Mouse (Mus musculus) heart, embryonic 13.5 days (tissue): ENCODE measurements around the gene Mapk9. TPM values are rescaled to one million over a fixed set of nuclear protein-coding genes. Genes with fewer than 3 reads are reported as not detected.

Source experiments
- ATAC-seq: fragments of 200-750 bp; cut with Nextera tagmentation; 2 replicates; pipeline ENCODE4 v1.8.0; 2017; ENCODE audit warnings: moderate TSS enrichment; ENCODE audit not compliant: insufficient number of reproducible peaks, low FRiP score, low TSS enrichment; ENCODE audit errors: extremely low read depth
- H3K27ac ChIP-seq: fragments of 300-500 bp; sonication (generic); replicated peaks from 2 replicates; pipeline ENCODE4 v1.5.1; 2015; ENCODE audit warnings: moderate library complexity, mild to moderate bottlenecking, inconsistent platforms
- H3K27me3 ChIP-seq: fragments of 300-500 bp; sonication (generic); replicated peaks from 2 replicates; pipeline ENCODE4 v1.6.1; 2015; ENCODE audit warnings: mild to moderate bottlenecking, inconsistent platforms
- H3K36me3 ChIP-seq: fragments of 300-500 bp; sonication (generic); 2 replicates; pipeline ENCODE4 v1.6.1; 2015; ENCODE audit warnings: mild to moderate bottlenecking, inconsistent platforms
- H3K4me1 ChIP-seq: fragments of 300-500 bp; sonication (generic); 2 replicates; pipeline ENCODE4 v1.6.1; 2015; ENCODE audit warnings: inconsistent platforms
- H3K4me2 ChIP-seq: fragments of 300-500 bp; sonication (generic); 2 replicates; pipeline ENCODE4 v1.6.1; 2015; ENCODE audit warnings: inconsistent platforms, mild to moderate bottlenecking, moderate library complexity
- H3K4me3 ChIP-seq: fragments of 300-500 bp; sonication (generic); 2 replicates; pipeline ENCODE4 v1.5.1; 2015; ENCODE audit warnings: moderate library complexity, mild to moderate bottlenecking, inconsistent platforms
- H3K9ac ChIP-seq: fragments of 300-500 bp; sonication (generic); 2 replicates; pipeline ENCODE4 v1.6.1; 2015; ENCODE audit warnings: inconsistent platforms, mild to moderate bottlenecking, moderate library complexity
- H3K9me3 ChIP-seq: fragments of 300-500 bp; sonication (generic); 2 replicates; pipeline ENCODE4 v1.6.1; 2016; ENCODE audit warnings: inconsistent platforms
- WGBS: fragments of 180-500 bp; shearing (Covaris S2); methylation state at CpG from one replicate; pipeline ENCODE4 v1.1.7; 2015; ENCODE audit warnings: mixed read lengths; 5-methylcytosine and 5-hydroxymethylcytosine counted together
- polyA plus RNA-seq: library from polyadenylated mRNA; unstranded; fragments of >200 nt; fragmentation: Nextera tagmentation; extraction: Ambion mirVana; gene quantifications from 2 replicates; pipeline ENCODE4 v1.2.1, GENCODE M21; 2015

Gene Mapk9
- polyA plus RNA-seq, 1 experiment from 2014 or later = 23.7 TPM

DNA sequence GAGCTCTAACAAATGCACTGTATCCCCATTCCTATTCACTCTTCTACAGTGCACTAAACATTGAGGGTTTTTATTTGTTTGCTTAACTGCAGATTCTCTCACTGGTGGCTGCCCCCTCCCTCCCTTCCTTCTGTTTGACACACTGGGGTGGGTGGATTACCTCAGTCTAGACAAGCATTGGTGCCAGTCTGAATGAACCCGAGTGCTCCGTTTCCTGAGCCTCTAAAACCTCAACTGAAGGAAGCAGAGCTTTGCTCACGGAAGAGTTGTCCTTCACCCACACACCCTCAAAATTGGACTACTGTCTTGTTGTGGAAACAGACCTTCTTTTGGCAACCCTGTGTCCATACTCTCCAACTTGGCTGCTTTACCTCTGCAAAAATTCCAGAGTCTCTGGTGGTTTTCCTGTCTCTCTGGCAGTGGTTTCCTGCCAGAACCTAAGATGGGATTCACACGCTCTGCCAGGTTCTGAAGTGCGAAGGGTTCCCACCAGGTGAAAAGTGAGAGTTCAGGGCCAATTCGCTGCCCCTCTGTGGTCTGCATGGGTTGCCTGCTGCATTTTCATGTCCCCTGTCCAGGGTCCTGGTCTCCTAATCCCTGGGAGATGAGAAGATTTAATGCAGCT lies 49.5 kb downstream of the Mapk9 start:
- Histone ChIP-seq H3K4me2 (no peak overlapping the region), H3K4me1 (peaks cover 9% of the 10 kb centered on the region), H3K27me3 (peaks cover 32% of the 10 kb centered on the region), H3K9ac (no peak overlapping the region), H3K4me3 (no peak overlapping the region), H3K36me3 (no peaks in the 10 kb centered on the region), H3K27ac (no peak overlapping the region), H3K9me3 (peaks cover 5% of the 10 kb centered on the region; the same call in 1 of the 2 replicates)
- WGBS = 33% methylated on average over 6 of the region's 6 CpGs
- no peak for ATAC-seq

DNA sequence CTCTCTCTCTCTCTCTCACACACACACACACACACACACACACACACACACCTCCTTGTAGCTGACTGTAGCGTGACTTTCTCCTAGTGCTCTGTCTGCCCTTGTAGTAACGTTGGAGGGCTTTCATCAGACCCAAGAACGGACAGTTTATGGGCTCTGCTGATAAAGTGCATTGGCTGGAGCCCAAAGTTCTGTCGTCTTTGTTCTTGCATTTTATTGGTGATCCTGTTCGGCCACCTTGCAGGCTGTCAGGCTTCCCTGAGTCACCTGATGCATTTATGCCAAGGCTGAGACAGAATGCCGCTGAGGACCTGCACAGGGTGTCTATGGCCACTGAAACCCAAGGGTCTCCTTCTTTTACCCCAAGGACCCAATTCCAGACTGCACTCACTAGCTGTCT lies 53.5 kb downstream of the Mapk9 start:
- 34% methylated on average over 6 of the region's 6 CpGs for WGBS
- Histone ChIP-seq H3K4me3 (no peak overlapping the region), H3K27me3 (peaks cover 55% of the 10 kb centered on the region), H3K9me3 (peaks cover 5% of the 10 kb centered on the region; the same call in 1 of the 2 replicates), H3K4me2 (no peak overlapping the region), H3K4me1 (peaks cover 9% of the 10 kb centered on the region), H3K9ac (no peak overlapping the region), H3K36me3 (no peaks in the 10 kb centered on the region), H3K27ac (no peak overlapping the region)
- ATAC-seq = no peak

DNA sequence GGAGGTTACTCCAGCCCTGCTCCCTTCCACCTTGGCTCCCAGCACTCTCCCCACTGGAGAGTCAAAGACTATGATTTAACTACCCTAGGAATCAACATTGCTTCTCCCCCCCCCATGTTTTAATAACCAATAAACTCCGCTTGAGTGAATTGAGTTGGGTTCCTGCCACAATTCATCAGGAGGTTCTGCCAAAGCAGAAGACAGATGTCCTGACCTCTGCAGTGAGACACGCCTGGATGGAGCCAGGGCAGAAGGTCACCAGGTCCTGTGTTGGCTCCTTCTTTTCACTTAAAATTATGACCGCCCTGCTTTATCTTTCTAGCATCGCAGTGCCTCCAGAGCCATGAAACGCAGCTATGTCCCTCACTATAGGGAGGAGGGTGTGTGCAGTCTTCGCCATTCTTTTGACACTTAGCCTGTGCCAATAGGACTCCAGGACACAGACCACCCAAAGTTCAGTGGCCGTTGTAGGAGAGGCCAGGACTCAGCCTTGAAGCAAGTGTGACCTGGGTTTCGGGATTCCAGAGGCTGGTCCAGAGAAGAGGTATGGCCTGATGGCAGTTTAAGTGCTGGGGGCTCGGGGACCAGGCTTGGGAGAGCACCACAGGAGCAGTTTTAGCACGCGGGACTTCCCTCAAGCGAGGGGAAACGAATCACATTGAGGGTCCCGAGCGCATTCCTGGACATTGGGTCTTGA lies 54.6 kb downstream of the Mapk9 start:
- H3K4me3 ChIP-seq = peak overlapping the region; percentile 70
- ATAC-seq = no peak
- H3K36me3 ChIP-seq = no peaks in the 10 kb centered on the region
- H3K27me3 ChIP-seq = peaks cover 55% of the 10 kb centered on the region
- peaks cover 5% of the 10 kb centered on the region; the same call in 1 of the 2 replicates for H3K9me3 ChIP-seq
- no peak overlapping the region for H3K27ac ChIP-seq
- 29% methylated on average over 15 of the region's 15 CpGs for WGBS
- H3K4me2 ChIP-seq = peak overlapping the region; percentile 100
- H3K4me1 ChIP-seq = peaks cover 7% of the 10 kb centered on the region
- peak overlapping the region; percentile 84 for H3K9ac ChIP-seq

DNA sequence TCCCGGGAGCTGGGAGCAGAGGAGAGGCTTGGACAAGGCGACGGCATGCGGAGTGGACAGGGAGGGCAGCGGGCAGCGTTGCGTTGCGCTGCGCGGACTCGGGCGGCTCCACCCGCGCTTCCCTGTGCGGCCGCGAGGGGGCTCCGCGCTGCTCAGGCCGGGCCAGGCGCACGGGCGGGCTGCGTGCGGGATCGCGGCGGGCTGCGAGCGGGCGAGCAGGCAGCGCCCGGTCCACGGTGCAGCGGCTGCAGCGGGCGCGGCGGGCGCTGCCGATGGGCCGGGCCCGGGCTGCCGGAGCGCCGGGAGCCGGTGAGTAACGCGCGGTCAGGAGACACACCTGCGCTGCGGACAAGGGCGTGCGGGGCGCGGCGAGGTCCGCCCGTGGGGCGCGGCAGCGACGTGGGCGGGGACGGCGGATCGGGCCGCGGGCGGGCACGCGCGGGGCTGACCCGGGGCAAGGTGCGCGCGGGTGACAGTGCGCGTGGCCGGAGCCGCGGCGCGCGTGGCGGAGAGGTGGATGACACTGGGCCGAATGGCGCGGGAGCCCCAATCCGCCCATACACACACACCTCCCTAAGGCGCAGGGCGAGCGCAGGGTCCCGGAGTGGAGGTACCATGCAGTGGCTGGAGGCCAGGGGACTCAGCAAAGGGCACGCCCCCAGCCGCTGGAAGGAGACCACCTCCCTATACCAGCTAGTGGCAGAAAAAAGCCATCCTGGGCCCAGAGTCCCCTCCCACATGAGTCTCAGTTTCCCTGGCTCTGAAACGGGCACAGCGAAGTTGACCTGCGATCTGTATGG lies 55.3 kb downstream of the Mapk9 start, which contains the start of gene Rasgef1c:
Gene Rasgef1c, plus strand, starts transcription at position 177 of the 800 bp plus-strand sequence.
- Histone ChIP-seq H3K36me3 (no peaks in the 10 kb centered on the region), H3K4me2 (peak within 1 kb of the TSS; percentile 100)
- WGBS = 3% methylated on average over 91 of the region's 99 CpGs

DNA sequence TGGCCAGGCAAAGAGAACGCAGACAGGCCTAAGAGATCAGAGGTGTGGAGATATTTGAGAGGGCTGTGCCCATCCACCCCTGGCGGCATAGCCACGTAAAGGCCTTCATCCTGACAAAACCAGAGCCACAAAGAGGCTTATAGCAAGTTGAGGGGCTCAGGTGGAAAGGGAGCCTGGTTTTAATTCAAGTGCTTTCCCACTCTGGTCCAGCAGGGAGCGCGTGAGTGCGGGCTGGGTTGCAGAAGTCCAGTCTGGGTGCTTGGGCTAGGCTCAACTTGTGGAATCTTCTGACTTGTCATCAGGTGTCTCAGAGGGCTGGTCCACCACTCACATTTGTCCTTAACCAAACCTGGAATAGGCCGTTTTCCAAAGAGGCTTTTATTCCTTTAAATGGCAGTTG lies 56.8 kb downstream of the Mapk9 start:
- no peak for ATAC-seq
- H3K36me3 ChIP-seq = no peaks in the 10 kb centered on the region
- no peaks in the 10 kb centered on the region for H3K9me3 ChIP-seq
- no peak overlapping the region for H3K4me3 ChIP-seq
- peaks cover 55% of the 10 kb centered on the region for H3K27me3 ChIP-seq
- peaks cover 5% of the 10 kb centered on the region for H3K4me1 ChIP-seq
- 13% methylated on average over 7 of the region's 7 CpGs for WGBS
- H3K27ac ChIP-seq = no peak overlapping the region
- no peak overlapping the region for H3K4me2 ChIP-seq
- no peak overlapping the region for H3K9ac ChIP-seq

More for the DNA sequence above, 55.3 kb downstream of the Mapk9 start, which contains the start of gene Rasgef1c:
- peaks cover 55% of the 10 kb centered on the region for H3K27me3 ChIP-seq
- H3K9ac ChIP-seq = peak within 1 kb of the TSS; percentile 84
- peak within 1 kb of the TSS; percentile 70 for H3K4me3 ChIP-seq
- H3K9me3 ChIP-seq = peaks cover 5% of the 10 kb centered on the region; the same call in 1 of the 2 replicates
- ATAC-seq = no peak
- peaks cover 5% of the 10 kb centered on the region for H3K4me1 ChIP-seq
- no peak within 1 kb of the TSS for H3K27ac ChIP-seq

DNA sequence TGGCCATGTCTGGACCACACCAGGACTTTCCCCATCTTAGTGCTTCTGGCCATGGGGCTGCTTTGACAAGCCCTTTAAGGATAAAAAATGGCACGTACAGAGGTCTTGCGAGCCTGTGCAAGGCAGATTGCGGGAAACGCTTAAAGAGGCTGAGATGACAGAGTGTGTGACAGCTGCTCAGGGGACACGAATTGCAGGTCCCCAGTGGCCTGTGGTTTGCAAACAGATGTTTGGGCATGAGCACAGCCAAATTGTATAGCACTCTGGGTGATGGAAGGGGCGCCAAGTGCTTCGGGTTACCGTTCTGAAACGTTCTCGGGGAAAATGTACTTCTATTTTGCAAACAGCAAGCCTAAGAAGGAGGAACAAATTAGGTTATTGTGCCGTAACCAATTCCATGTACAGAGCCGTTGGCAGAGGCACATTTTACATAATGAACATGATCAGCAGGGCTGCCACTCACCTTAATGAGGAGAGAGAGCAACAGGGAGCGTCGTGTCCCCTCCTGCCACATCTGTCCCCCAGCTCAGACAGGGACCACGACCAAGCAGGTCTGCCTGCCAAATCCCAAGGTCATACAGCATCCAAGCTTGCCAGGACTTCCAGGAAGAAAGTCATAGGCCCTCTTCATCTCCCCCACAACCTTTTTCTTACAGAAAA lies 72.1 kb downstream of the Mapk9 start:
- no peak overlapping the region for H3K4me2 ChIP-seq
- ATAC-seq = no peak
- WGBS = 65% methylated on average over 15 of the region's 15 CpGs
- peaks cover 4% of the 10 kb centered on the region for H3K4me1 ChIP-seq
- H3K9me3 ChIP-seq = no peaks in the 10 kb centered on the region
- peaks cover 70% of the 10 kb centered on the region for H3K27me3 ChIP-seq
- H3K36me3 ChIP-seq = no peaks in the 10 kb centered on the region
- H3K4me3 ChIP-seq = no peak overlapping the region
- no peak overlapping the region for H3K27ac ChIP-seq
- no peak overlapping the region for H3K9ac ChIP-seq

DNA sequence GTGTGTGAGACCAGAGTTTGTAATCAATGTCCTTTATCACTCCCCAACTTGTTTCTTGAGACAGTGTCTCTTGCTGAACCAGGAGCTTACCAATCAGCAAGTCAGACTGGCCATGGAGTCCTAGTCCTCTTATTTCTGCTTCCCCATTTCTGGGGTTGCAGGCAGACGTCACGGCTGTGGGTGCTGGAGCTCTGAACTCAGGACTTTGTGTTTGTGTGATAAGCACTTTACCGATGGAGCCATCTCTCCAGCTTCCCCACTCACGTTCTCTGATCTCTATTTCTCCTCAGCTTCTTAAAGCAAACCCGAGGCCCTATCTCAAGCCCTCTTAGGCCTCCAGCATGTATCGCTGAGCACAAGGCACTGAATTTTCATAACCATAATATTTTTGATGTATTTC lies 72.8 kb downstream of the Mapk9 start:
- H3K4me1 ChIP-seq = peaks cover 4% of the 10 kb centered on the region

DNA sequence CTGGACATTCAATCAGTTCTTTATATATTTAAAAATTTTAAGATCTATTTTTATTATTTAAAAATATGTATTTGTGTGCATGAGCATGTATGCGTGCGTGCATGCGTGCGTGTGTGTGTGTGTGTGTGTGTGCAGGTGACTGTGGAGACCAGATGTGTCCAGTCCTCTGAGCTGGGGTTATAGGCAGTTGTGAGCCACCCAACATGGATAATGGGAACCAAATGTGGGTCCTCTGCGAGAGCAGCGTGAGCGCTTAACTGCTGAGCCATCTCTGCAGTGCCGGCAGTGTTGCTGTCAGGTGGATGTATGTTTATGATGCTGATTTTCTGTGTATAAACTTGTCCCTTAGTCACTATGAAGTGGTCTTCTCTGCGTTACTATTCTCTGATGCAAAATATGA lies 77.0 kb downstream of the Mapk9 start:
- Histone ChIP-seq H3K27me3 (peaks cover 68% of the 10 kb centered on the region), H3K36me3 (no peaks in the 10 kb centered on the region), H3K9me3 (no peaks in the 10 kb centered on the region), H3K4me2 (no peak overlapping the region), H3K27ac (no peak overlapping the region), H3K9ac (no peak overlapping the region), H3K4me1 (0 out of 2 replicates have a peak, but pooled peaks cover 3% of the 10 kb centered on the region), H3K4me3 (no peak overlapping the region)
- 83% methylated on average over 9 of the region's 9 CpGs for WGBS
- no peak for ATAC-seq

More for the DNA sequence above, 72.8 kb downstream of the Mapk9 start:
- H3K4me2 ChIP-seq = no peak overlapping the region
- H3K9ac ChIP-seq = no peak overlapping the region
- H3K27me3 ChIP-seq = peaks cover 64% of the 10 kb centered on the region
- no peak overlapping the region for H3K4me3 ChIP-seq
- no peaks in the 10 kb centered on the region for H3K36me3 ChIP-seq
- no peak for ATAC-seq
- H3K27ac ChIP-seq = no peak overlapping the region
- H3K9me3 ChIP-seq = no peaks in the 10 kb centered on the region
- 68% methylated on average over 6 of the region's 6 CpGs for WGBS

DNA sequence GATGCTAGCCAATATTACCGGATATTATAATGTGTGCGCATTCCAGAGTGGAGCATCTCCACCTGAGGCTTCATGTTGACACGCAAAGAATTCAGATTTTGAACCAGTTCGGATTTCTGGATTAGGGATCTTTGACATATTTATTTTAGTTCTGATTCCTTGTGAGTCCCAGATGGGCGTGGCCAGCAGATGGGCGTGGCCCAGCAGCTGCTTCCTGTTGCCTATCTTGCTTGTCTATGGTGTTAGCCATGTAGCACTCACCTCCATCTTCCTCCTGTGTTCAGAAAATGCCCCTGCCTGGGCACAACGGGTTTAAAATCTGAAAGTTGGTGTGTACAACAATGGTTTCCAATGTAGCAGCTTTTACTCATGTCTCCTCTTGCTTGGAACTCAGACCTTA lies 79.6 kb downstream of the Mapk9 start:
- Histone ChIP-seq H3K9ac (no peak overlapping the region), H3K27ac (no peak overlapping the region), H3K27me3 (peaks cover 62% of the 10 kb centered on the region), H3K9me3 (no peaks in the 10 kb centered on the region), H3K4me2 (no peak overlapping the region), H3K36me3 (no peaks in the 10 kb centered on the region), H3K4me3 (no peak overlapping the region), H3K4me1 (peaks cover 5% of the 10 kb centered on the region)
- ATAC-seq = no peak
- 70% methylated on average over 7 of the region's 7 CpGs for WGBS

DNA sequence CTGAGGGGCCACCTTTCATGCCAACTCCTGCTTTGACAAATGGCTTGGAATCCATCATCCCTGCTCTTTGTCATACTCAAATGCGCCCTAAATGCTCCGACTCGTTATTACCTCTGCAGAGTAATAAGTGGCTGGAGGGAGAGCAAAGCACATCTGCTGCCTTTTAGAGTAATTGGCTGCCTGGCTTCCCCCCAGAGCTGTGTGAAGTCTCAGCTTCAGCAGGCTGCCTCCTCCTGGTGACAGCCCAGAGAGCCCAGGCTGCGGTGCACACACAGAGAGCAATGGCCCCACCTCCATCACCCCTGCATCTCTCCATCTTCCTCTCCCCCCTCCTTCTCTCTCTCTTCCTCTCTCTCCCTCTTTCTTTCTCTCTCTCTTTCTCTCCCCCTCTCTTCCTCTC lies 80.6 kb downstream of the Mapk9 start:
- Histone ChIP-seq H3K9me3 (no peaks in the 10 kb centered on the region), H3K4me1 (peaks cover 15% of the 10 kb centered on the region), H3K36me3 (no peaks in the 10 kb centered on the region), H3K4me3 (no peak overlapping the region), H3K27me3 (peaks cover 61% of the 10 kb centered on the region), H3K9ac (no peak overlapping the region), H3K27ac (no peak overlapping the region), H3K4me2 (no peak overlapping the region)
- WGBS = 28% methylated on average over 4 of the region's 4 CpGs
- no peak for ATAC-seq

DNA sequence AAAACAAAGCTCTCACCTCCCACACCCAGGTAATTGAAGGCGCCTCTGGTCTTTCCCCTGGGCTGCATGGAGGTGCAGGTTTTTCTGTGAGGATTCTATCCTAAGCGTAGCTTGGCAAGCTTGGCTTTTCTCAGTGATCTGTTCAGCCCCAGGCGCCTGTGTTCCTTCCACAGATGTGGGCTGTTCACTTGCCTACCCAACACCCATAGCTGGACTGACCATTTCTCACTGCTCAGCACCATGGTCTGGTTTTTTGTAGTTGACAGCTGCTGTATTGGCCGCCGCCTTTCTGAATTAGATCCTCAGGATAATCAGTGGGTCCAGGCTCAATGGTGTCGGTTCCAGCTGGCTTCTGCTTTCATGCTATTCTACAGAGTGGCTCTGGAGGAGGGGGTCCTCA lies 81.1 kb downstream of the Mapk9 start:
- H3K27ac ChIP-seq = no peak overlapping the region
- H3K27me3 ChIP-seq = peaks cover 62% of the 10 kb centered on the region
- H3K4me3 ChIP-seq = no peak overlapping the region
- no peaks in the 10 kb centered on the region for H3K9me3 ChIP-seq
- WGBS = 69% methylated on average over 6 of the region's 6 CpGs
- H3K4me2 ChIP-seq = no peak overlapping the region
- no peaks in the 10 kb centered on the region for H3K36me3 ChIP-seq
- peaks cover 18% of the 10 kb centered on the region for H3K4me1 ChIP-seq
- H3K9ac ChIP-seq = no peak overlapping the region
- no peak for ATAC-seq
